Mouse (Mus musculus) urinary bladder, postnatal 36 days (tissue): ENCODE data around the gene Ptov1.

Experiments used
- DNase-seq, 2 experiments: peaks; one replicate each; pipeline ENCODE4 v3.0.0; 2022; ENCODE audit warnings: low spot score in 2 of 2, mixed read lengths in 1 of 2

Gene Ptov1

DNA sequence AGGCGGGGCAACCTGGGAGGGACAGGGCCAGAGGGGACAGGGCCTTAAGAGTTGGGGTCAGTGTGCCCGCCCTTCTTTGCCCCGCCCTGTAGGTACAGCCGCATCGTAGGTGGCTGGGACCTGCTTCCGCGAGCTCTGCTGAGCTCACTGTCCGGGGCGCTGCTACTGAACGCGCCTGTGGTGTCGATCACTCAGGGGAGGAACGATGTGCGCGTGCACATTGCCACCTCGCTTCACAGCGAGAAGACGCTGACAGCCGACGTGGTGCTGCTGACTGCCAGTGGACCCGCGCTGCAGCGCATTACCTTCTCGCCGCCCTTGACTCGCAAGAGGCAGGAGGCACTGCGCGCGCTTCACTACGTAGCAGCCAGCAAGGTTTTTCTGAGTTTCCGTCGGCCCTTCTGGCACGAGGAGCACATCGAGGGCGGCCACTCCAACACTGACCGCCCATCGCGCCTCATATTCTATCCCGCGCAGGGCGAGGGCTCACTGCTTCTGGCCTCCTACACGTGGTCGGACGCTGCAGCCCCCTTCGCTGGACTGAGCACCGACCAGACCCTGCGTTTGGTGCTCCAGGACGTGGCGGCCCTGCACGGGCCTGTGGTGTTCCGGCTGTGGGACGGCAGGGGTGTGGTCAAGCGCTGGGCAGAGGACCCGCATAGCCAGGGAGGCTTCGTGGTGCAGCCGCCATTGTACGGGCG lies 29.9 kb downstream of the Ptov1 start:
- DNase-seq: no peak

- DNase-seq: no peak
These were observed 30.5 kb downstream of the Ptov1 start for GRCm38 (mm10) chr7:44839171-44839490.

DNA sequence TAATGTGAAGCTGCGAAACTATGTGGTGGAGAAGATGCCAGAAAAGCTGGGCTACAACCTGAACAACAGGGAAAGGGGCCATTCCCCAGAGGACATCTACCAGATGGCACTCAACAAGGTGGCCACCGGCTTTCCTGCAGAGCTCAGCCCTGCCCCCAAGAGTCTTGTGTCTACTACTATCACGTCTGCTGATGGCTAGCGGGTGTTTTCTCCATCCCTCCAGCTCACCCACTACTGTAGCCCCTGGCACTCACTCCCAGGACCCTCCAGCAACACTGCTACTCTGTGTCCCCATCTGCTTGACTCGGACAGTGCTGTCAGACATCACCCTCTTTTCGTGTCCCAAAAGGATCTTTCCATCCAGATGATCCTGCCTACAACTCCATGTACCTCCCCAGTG lies 31.5 kb downstream of the Ptov1 start:
- DNase-seq: no peak

DNA sequence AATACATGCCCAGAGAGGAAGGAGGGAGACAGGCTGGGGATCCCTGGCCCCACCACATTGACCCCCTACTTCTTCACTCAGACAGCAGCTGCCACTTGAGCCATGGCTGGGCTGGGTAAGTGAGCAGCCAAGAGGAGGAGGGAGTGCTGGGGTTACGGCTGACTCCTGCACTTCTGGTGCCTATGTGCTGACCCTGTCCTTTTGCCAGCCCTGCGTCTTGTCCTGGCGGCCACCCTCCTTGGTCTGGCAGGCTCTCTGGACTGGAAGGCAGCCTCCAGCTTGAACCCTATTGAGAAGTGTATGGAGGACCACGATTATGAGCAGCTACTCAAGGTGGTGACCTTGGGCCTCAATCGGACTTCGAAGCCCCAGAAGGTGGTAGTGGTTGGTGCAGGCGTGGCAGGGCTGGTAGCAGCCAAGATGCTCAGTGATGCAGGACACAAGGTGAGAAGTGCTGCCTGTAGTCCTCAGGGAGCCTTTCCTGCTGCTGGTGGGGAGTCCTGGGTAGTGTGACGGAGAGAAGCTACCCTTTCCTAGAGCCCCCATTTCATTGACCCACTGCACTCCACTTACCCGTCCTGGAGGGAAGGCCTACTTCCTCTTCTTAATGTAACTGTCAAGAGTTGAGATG lies 33.0 kb downstream of the Ptov1 start:
- DNase-seq: no peak

DNA sequence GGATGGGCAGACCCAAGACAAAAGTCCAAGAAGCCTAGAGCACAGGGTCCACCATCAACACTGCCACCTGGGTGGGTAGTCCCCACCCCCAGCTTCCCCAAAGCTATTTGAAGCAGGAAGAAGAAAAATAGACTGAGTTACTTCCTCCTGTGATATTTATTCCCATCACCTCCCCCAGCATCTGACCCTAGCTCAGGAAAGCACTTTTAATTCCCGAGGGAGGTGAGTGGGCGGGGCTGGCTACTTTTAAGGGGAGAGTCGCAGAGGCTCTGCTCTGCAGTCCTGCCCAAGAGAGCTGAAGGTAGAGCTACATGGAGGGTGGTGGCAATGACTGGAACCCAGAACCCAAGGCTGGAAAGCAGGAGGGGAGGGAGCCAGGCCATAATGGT lies 33.6 kb downstream of the Ptov1 start:
- no peak for DNase-seq

DNA sequence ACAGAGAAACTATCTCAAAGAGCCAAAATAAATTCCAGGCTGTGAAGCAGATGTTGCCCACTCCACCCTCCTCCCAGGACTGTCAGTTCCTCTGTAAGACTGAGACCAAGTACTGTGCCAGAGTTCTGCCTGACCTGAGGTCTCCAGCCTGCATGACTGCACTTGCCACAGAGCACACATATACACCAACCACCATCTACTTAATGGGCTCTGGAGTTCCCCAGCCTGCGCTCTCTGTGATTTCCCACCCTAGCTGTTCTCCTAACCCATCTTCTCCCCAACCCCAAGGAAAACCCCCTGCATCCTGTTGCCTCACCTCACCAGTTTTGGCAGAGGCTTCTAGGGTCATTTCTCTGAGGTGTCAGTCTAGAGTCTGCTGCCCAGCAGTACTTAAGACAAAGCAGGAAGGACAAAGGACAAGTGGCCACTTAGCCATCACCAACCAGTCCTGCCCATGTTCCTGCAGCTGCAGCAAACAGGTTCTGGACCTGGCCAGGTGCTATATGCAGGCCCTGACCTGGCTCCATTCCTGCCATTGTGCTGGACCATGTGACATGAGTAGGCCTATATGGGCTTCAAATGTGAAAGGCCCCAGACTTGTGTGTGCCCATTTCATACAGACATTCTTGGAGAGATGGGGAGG lies 34.1 kb downstream of the Ptov1 start:
- no peak for DNase-seq

DNA sequence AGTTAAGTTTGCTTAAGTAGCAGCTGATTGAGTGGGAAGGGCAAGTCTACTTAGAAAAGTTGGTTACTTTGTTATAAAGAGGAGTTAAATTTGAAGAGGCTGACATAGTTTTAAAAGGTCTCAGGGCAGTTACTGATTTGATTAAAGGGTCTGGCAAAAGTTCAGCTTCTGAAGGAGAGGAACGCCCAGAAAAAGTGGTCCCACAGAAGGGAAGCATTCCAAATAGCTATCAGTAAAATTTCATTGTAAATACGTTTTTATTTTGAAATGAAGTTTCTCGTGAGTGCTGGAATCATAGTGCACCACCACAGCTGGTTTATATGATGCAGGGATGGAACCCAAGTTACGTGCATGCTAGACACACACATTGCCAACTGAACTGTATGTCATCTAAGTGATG lies 36.8 kb downstream of the Ptov1 start:
- no peak for DNase-seq

DNA sequence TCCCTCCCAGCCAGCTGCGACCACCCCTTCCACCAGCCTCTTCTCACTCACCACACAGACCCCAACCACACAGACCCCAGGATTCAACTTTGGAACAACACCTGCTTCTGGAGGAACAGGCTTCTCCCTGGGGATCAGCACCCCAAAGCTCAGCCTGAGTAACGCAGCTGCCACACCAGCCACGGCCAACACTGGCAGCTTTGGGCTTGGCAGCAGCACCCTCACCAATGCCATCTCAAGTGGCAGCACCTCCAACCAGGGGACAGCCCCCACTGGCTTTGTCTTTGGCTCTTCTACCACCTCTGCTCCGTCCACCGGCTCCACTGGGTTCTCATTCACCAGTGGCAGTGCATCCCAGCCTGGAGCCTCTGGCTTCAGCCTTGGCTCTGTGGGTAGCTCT lies 40.9 kb downstream of the Ptov1 start:
- DNase-seq: no peak

GRCm38 (mm10) chr7:44826771-44827170 lies 42.8 kb downstream of the Ptov1 start:
- DNase-seq: no peak

- DNase-seq: peak; percentile 64 to 74
These were observed 44.7 kb downstream of the Ptov1 start for GRCm38 (mm10) chr7:44824872-44825271.

- no peak for DNase-seq
These were observed 46.2 kb downstream of the Ptov1 start for GRCm38 (mm10) chr7:44823409-44823808.

DNA sequence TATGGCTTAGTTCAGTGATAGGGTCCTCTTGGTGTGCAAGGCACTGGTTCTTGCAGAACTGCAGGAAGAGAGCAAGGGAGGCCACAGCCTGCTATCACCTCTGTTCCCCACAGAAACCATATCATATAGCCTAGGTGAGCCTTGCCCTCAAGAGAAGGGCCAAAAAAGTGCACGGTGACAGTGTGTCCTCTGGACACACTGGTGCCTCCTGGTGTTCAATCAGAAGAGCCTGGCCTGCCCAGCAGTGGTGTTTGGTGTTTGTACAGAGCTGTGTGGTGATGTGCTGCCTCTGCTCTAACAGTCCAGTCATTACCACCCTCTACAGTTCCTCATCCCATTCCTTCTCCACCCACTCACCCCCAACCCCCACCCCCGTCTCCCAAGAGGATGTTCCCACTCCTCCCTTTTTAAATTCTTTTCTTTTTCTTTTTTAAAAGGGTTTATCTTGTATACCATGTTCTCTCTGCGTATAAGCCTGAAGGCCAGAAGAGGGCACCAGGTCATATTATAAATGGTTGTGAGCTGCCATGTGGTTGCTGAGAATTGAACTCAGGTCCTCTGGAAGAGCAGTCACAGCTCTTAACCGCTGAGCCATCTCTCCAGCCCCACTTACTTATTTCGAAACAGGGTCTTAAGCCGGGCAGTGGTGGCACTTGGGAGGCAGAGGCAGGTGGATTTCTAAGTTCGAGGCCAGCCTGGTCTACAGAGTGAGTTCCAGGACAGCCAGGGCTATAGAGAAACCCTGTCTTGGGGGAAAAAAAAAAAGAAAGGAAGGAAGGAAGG lies 47.7 kb downstream of the Ptov1 start:
- no peak for DNase-seq

DNA sequence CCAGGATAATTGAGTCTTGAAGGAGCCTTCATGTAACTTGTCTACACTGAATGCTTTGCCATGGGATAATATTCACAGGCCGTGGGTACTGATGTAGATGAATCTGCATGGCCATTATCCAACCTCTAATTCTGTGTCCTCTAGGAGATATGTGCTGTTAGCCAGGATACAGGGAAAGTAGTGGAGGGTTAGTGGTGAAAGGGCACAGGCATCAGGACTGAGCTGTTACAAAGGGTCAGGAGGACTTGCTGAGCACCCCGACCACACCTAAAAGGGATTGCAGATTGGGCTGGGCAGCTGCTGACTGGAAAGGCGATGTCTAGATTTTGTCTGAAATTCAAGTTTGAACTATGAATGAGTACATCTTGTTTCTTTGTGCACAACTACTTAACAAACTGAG lies 49.1 kb downstream of the Ptov1 start:
- DNase-seq: no peak

- DNase-seq: no peak
These were observed 49.7 kb downstream of the Ptov1 start for GRCm38 (mm10) chr7:44819863-44820262.

GRCm38 (mm10) chr7:44819391-44819790 lies 50.2 kb downstream of the Ptov1 start:
- DNase-seq: no peak

DNA sequence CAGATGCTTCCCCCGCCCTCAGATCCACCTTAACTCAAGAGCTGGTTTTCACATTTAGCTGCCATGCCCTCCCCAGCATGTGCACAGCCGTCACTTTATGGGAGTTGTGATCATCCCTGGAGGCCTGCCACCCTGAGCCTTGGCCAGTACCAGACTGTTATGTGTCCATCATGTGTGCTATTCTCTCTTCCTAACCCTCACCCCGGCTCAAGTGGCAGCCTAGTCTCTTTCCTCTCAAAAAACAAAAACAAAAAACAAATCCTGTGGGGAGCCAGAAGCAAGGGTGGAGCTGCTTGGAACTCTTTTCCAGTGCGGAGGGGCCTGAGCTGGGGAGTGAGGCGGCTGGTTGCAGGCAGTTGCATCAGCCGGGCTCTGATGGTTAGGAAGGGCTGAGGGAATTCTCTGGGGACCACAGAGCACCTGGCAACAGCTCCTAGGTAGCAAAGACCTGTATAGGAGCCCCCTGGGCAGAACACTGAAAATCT lies 50.8 kb downstream of the Ptov1 start:
- peak; percentile 42 to 67 for DNase-seq

DNA sequence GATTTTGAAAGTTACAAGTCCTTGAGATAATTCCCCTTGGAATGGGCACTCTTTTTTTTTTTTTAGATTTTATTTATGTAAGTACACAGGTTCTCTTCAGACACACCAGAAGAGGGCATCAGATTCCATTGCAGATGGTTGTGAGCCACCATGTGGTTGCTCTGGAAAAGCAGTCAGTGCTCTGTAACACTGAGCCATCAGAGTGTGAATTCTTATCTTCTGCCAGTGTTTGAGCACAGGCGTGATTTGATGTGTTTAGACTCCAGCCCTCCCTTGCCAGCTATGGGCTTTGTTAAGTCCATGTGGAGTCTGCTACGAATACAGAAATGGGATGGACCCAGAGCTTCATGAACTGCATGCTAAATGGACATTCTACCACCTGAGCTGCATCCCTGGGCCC lies 51.4 kb downstream of the Ptov1 start:
- DNase-seq: no peak

GRCm38 (mm10) chr7:44817441-44817840 lies 52.1 kb downstream of the Ptov1 start:
- no peak for DNase-seq

DNA sequence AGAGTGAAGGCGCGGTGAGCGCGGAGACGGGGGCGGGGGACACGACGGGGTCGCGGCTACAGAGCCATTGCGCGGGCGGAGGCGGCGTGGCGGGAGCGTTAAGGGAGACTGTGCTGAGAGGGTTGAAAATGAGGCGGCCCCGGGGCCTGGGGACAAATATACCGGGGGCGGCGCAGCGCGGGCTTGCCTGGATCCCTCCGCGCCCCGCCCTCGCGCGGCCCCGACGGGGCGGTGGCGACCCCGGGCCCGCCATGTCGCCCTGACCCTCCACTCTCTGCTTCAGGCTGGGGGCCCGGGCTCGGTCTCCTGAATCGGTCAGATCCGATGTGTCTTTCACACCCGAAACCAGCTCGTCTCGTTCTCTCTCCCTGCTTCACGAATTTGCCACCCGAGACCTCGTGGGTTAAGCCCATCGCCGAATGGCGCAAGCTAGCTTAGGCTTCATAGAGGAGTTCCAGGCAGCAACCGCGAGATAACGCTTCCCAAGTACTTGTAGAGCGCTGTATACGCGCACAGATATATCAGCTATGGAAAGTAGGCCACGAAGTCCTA lies 53.0 kb downstream of the Ptov1 start, which contains the start of gene Atf5:
Gene Atf5, minus strand, starts transcription at position 189 of the 552 bp plus-strand sequence.
- peak in 1 of 2 experiments; percentile 63 for DNase-seq

DNA sequence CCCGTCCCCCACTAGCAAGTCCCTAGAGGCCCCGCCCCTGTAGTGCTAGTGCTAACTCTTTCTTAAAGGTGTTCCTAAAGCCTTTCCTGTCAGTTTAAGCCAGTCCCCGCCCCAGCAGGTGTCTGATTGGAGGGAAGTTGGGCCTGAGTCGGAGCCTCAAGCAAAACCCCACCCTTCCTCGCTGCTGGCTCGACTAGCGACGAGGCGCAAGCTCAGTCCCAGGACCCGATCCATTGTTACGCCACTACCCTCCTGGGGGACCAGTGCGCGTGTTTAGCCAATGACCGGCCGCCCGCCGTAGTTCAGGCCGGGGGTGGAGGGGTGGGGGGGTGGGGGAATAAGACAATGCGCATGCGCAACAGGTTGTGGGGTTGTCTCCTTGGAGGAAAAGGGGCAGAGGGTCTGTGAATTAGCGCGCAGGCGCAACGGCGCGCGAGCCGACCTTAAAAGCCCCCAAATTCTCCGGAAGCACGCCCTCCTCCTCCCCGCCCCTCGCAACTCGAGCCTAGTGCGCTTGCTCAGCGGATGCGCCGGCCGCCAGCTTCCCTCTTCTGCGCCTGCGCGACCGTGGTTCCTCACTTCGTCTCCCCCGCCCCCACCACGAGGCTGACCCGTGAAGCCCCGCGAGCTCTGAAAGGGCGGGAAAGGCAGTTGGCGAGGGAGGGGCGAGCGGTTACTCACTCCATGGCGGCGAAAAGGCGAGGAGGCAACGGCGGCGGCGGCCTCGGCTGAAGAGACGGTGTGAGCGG lies 53.7 kb downstream of the Ptov1 start, which contains the start of the genes Nup62 and Il4i1:
Gene Nup62, plus strand, starts transcription at position 368 of the 749 bp plus-strand sequence.
Gene Il4i1, plus strand, starts transcription at position 667 of the 749 bp plus-strand sequence.
- DNase-seq: peak; percentile 97 to 98

DNA sequence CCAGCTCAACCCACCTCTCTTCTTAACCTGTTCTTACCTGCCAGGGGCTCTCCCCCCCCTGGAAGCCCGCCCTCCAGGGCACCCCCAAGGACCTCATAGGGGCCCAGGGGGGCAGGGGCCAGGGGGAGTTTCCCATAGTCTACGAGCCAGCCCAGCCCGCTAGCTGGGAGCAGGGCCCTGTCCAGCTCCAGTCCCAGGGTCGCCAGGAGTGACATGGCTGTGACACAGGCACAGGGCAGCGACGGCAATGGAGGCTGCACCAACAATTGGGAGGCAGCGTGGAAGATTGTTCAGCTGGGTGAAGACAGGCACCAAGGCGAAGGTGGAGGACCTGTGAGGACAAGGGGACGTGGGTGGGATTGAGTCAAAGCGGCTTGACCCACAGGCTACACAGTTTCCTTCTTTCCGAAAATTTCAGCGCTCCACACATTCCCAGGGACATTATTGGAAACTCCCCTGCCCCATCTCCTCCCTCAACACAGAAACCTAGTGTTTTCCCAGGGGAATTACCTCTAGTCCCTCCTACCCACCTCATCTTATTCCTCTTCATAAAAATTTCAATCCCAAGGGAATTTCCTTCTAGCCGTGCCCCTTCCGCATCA lies 54.5 kb downstream of the Ptov1 start:
- no peak for DNase-seq
